Mouse (Mus musculus) neural tube, embryonic 11.5 days (tissue): ENCODE measurements around the gene Sema3b. TPM values are rescaled to one million over a fixed set of nuclear protein-coding genes. Genes with fewer than 3 reads are reported as not detected.
"Not testable (repeated sequence)": the region's sequence is repeated elsewhere in the genome, so short reads cannot be mapped to it uniquely, and the experiment has no call there.

Source experiments
- ATAC-seq: fragments of 200-750 bp; cut with Nextera tagmentation; 2 replicates; pipeline ENCODE4 v1.8.0; 2017; ENCODE audit warnings: moderate number of reproducible peaks, mild to moderate bottlenecking, moderate TSS enrichment, moderate library complexity; ENCODE audit not compliant: insufficient read depth, low FRiP score, low TSS enrichment
- DNase-seq: peaks from one replicate; pipeline ENCODE4 v3.0.0-alpha.2; 2015; ENCODE audit warnings: low spot score
- H3K27ac ChIP-seq: fragments of 300-500 bp; sonication (generic); 2 replicates; pipeline ENCODE4 v1.5.1; 2014; ENCODE audit warnings: low read depth, mild to moderate bottlenecking, low read length
- H3K27me3 ChIP-seq: fragments of 300-500 bp; sonication (generic); 2 replicates; pipeline ENCODE4 v1.6.1; 2014; ENCODE audit warnings: mild to moderate bottlenecking, low read length, mixed read lengths; ENCODE audit not compliant: control insufficient read depth, insufficient read depth
- H3K36me3 ChIP-seq: fragments of 300-500 bp; sonication (generic); 2 replicates; pipeline ENCODE4 v1.6.1; 2014; ENCODE audit warnings: mild to moderate bottlenecking, low read length, moderate library complexity, mixed read lengths; ENCODE audit not compliant: control insufficient read depth, insufficient read depth
- H3K4me1 ChIP-seq: fragments of 300-500 bp; sonication (generic); 2 replicates; pipeline ENCODE4 v1.6.1; 2014; ENCODE audit warnings: low read length, mixed read lengths; ENCODE audit not compliant: control insufficient read depth, insufficient read depth
- H3K4me2 ChIP-seq: fragments of 300-500 bp; sonication (generic); 2 replicates; pipeline ENCODE4 v1.6.1; 2014; ENCODE audit warnings: low read depth, mild to moderate bottlenecking, moderate library complexity
- H3K4me3 ChIP-seq: fragments of 300-500 bp; sonication (generic); 2 replicates; pipeline ENCODE4 v1.5.1; 2014; ENCODE audit warnings: low read depth, low read length
- H3K9ac ChIP-seq: fragments of 300-500 bp; sonication (generic); 2 replicates; pipeline ENCODE4 v1.6.1; 2014; ENCODE audit warnings: mild to moderate bottlenecking, low read length
- H3K9me3 ChIP-seq: fragments of 300-500 bp; sonication (generic); 2 replicates; pipeline ENCODE4 v1.6.1; 2016; ENCODE audit warnings: low read length; ENCODE audit not compliant: control insufficient read depth
- WGBS: fragments of 180-500 bp; shearing (Covaris S2); extraction: QIAGEN DNeasy Blood & Tissue Kit; methylation state at CpG from one replicate; pipeline ENCODE4 v1.1.7; 2014; 5-methylcytosine and 5-hydroxymethylcytosine counted together
- polyA plus RNA-seq: library from polyadenylated mRNA; unstranded; fragments of >200 nt; fragmentation: Nextera tagmentation; extraction: Ambion mirVana; gene quantifications from 2 replicates; pipeline ENCODE4 v1.2.1, GENCODE M21; 2014

The Sema3b gene
- polyA plus RNA-seq, 1 experiment from 2014 or later, result 2.6 TPM

DNA sequence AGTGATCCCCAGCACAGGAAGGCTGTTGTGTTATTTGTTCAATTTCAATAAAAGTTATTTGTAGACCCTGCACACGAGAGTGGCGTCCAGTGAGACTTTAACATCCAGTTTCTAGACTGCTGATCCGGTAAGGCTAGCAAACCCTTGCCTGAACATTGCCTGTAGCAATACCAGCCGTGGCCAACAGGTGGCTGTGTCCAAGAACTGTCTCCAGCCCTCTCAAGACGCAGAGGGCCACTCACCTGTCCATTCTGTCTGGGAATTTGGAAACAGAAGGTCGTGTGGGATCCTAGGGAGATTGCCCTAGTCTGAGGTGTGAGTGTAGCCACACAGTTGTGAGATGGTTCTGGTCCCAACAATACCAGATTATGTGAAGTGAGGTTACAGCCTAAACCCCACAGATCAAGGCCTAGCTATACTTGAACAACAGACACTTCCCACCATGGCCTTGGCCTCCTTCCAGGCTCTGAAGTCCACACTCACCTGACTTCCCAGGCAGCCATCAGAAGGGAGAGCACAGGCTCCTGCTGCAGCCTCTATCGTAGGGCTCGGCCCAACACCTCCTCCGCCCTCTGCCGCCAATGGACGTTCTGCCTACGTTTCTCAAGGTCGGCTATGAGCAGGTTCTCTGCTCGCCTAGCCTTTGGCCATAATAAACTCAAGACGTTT lies 42.9 kb downstream of the Sema3b start:
- H3K4me3 ChIP-seq, result no peak overlapping the region
- DNase-seq, result peak; percentile 78
- peaks cover 27% of the 10 kb centered on the region for H3K4me1 ChIP-seq
- WGBS, result 63% methylated on average over 15 of the region's 15 CpGs
- H3K9ac ChIP-seq, result no peak overlapping the region
- ATAC-seq, result no peak
- H3K27me3 ChIP-seq, result no peaks in the 10 kb centered on the region
- H3K9me3 ChIP-seq, result no peaks in the 10 kb centered on the region
- no peak overlapping the region for H3K27ac ChIP-seq
- H3K4me2 ChIP-seq, result peak overlapping the region; percentile 12; the same call in 1 of the 2 replicates
- peaks cover 8% of the 10 kb centered on the region for H3K36me3 ChIP-seq

DNA sequence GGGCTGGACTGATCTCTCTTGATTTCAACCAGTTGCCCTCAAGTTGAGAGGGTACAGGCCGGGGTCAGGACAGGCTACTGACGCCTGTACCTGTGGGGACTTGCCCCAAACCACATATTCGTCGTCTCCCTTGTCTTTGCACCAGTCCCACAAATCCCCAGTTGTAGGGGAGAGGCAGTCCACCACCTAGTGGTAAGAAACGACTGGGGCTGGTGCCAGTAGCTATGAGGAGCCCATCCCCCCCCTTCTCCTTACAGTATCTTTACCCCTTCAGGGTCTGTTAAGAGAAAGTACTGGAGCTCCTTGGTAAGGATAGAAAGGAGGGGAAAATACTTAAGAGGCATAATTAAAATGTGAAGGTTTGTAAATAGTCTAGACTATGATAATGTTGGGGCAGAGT lies 43.5 kb downstream of the Sema3b start:
- H3K9me3 ChIP-seq, ATAC-seq, H3K4me3 ChIP-seq, H3K27me3 ChIP-seq, H3K36me3 ChIP-seq, H3K9ac ChIP-seq, H3K27ac ChIP-seq, DNase-seq, H3K4me2 ChIP-seq: not testable (repeated sequence)
- 52% methylated on average over 5 of the region's 5 CpGs for WGBS
- H3K4me1 ChIP-seq, result peaks cover 20% of the 10 kb centered on the region

DNA sequence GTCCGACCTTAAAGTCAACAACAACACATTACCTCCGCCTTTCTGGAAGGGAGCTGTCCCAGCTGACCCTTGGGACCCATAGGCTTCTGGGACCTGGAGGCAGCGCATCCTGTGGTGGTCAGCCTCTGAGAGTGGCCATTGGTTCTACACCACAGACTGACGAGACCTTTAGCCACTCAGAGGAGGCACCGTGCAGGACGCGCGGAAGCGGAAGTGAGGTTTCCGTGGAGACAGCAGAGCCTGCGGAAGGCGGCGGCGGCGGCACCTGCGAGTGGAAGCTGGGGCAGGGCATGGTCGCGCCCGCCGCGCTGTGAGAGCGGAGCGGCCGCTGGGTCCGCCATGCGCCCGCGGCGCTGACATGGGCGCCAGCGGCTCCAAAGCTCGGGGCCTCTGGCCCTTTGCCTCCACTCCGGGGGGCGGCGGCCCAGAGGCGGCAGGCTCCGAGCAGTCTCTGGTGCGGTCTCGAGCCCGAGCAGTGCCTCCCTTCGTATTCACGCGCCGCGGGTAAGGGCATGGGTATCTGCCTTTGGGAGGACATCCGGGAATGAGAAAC lies 45.9 kb downstream of the Sema3b start, which contains the start of gene Tusc2:
TSS of gene Tusc2 (plus strand) at position 227 of the 553 bp plus-strand sequence.
- 0% methylated on average over 42 of the region's 46 CpGs for WGBS
- H3K27ac ChIP-seq, result peak within 1 kb of the TSS; percentile 42; the same call in 1 of the 2 replicates
- H3K27me3 ChIP-seq, result no peaks in the 10 kb centered on the region
- peaks cover 14% of the 10 kb centered on the region for H3K4me1 ChIP-seq
- H3K36me3 ChIP-seq, result peaks cover 16% of the 10 kb centered on the region
- DNase-seq (peak; percentile 91), ATAC-seq (peak; percentile 93)
- peak within 1 kb of the TSS; percentile 83 for H3K4me2 ChIP-seq
- H3K9me3 ChIP-seq, result no peaks in the 10 kb centered on the region
- H3K9ac ChIP-seq, result peak within 1 kb of the TSS; percentile 81
- H3K4me3 ChIP-seq, result peak within 1 kb of the TSS; percentile 93

DNA sequence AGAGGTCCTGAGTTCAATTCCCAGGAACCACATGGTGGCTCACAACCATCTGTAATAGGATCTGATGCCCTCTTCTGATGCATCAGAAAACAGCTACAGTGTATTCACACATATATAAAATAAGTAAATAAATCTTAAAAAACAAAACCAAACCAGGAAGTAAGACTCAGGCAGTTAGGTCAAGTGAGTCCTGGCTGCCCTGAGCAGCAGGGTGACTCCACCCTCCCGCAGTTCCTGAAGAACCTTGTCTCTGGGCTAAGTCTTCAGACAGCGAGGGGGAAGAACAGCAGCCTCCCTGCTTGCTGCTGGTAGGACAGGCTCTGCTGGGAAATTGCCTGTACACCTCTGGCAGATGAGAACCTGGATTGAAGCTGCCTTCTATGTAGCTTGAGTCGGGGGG lies 52.7 kb downstream of the Sema3b start:
- ATAC-seq, result no peak
- H3K27me3 ChIP-seq, result peaks cover 13% of the 10 kb centered on the region
- 81% methylated on average over 3 of the region's 3 CpGs for WGBS
- H3K4me2 ChIP-seq, result peak overlapping the region; percentile 92; the same call in 1 of the 2 replicates
- H3K36me3 ChIP-seq, result peaks cover 22% of the 10 kb centered on the region
- peaks cover 27% of the 10 kb centered on the region for H3K4me1 ChIP-seq
- no peak overlapping the region for H3K9ac ChIP-seq
- H3K4me3 ChIP-seq, result peak overlapping the region; percentile 2; the same call in 1 of the 2 replicates
- no peak overlapping the region for H3K27ac ChIP-seq
- no peaks in the 10 kb centered on the region for H3K9me3 ChIP-seq
- no peak for DNase-seq

DNA sequence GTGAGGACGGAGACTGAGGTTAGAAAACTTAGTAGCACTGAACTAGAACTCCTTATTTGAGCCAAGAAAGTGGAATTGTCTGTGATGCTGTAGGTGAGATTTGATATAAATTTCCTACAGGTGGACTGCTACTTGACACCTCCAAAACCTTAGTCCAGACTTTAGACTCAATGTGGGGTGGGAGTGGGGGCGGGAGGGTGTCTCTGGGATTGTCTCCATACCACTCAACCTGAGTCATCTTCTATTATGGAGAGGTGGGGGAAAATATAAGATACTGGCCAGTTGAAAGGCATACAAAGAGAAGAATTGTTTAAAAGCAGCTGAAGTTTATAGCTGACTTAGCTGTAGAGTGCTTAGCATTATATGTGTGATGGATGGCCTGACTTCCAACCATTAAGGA lies 53.3 kb downstream of the Sema3b start:
- peaks cover 31% of the 10 kb centered on the region for H3K4me1 ChIP-seq
- no peaks in the 10 kb centered on the region for H3K9me3 ChIP-seq
- peak overlapping the region; percentile 82 for H3K9ac ChIP-seq
- no peak for ATAC-seq
- H3K36me3 ChIP-seq, result peaks cover 15% of the 10 kb centered on the region
- H3K4me2 ChIP-seq, result peak overlapping the region; percentile 92
- peaks cover 19% of the 10 kb centered on the region for H3K27me3 ChIP-seq
- peak overlapping the region; percentile 80 for H3K4me3 ChIP-seq
- H3K27ac ChIP-seq, result no peak overlapping the region
- WGBS, result 56% methylated on average over 2 of the region's 2 CpGs
- no peak for DNase-seq

DNA sequence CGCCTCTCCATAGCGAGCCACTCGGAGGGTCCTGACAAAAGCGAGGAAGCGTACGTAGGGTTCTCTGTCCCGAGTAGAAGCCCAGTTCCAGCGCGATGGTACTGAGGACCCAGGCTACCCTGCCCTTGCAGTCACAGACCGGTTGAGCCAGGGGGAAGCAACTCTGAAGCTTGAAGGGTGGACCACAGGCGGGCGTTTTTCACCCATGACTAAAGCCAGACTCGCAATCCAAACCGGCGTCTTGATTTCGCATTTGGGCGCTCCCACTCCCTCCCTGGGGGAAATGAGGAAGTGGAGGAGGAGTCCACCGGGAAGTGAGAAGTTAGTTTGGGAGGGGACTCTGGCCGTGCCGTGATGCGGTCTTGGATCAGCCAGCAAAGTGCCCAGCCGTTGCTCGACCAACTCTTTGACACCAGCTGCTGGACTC lies 54.0 kb downstream of the Sema3b start:
- Histone ChIP-seq H3K36me3 (peaks cover 15% of the 10 kb centered on the region), H3K4me1 (peaks cover 31% of the 10 kb centered on the region), H3K4me2 (peak overlapping the region; percentile 92), H3K4me3 (peak overlapping the region; percentile 80), H3K27me3 (peaks cover 26% of the 10 kb centered on the region), H3K9ac (peak overlapping the region; percentile 82), H3K27ac (peak overlapping the region; percentile 88), H3K9me3 (no peaks in the 10 kb centered on the region)
- ATAC-seq, result peak; percentile 35; the same call in 1 of the 2 replicates
- under 1% methylated on average over 23 of the region's 23 CpGs for WGBS
- DNase-seq, result peak; percentile 50

DNA sequence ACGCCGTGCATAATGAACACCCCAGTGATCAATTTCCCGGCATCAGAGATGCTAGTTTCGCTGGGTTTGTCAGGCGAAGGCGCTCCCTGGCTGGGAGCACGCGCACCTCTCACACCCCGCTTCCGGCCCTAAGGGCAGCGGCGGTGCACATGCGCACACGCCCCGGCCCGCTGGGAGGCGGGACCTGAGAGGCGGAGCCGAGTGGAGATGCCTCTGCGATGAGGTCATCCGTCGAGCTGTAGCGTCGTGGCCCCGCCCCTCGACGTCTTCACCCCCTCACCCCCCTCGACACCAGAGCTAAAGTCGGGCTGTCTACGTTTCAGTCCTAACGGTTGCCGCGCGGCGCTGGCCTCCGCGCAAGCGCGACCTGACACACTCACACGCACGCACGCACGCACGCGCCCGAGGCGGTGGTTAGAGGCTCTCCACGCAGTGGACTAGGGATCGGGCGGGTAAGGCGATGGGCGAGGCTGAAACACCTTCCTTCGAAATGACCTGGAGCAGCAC lies 54.7 kb downstream of the Sema3b start:
- Histone ChIP-seq H3K27ac (peak overlapping the region; percentile 88), H3K4me1 (peaks cover 31% of the 10 kb centered on the region), H3K4me2 (peak overlapping the region; percentile 92), H3K27me3 (peaks cover 30% of the 10 kb centered on the region), H3K4me3 (peak overlapping the region; percentile 80), H3K9ac (peak overlapping the region; percentile 82), H3K9me3 (no peaks in the 10 kb centered on the region), H3K36me3 (peaks cover 13% of the 10 kb centered on the region)
- under 1% methylated on average over 53 of the region's 53 CpGs for WGBS
- DNase-seq (peak; percentile 100), ATAC-seq (peak; percentile 89)

DNA sequence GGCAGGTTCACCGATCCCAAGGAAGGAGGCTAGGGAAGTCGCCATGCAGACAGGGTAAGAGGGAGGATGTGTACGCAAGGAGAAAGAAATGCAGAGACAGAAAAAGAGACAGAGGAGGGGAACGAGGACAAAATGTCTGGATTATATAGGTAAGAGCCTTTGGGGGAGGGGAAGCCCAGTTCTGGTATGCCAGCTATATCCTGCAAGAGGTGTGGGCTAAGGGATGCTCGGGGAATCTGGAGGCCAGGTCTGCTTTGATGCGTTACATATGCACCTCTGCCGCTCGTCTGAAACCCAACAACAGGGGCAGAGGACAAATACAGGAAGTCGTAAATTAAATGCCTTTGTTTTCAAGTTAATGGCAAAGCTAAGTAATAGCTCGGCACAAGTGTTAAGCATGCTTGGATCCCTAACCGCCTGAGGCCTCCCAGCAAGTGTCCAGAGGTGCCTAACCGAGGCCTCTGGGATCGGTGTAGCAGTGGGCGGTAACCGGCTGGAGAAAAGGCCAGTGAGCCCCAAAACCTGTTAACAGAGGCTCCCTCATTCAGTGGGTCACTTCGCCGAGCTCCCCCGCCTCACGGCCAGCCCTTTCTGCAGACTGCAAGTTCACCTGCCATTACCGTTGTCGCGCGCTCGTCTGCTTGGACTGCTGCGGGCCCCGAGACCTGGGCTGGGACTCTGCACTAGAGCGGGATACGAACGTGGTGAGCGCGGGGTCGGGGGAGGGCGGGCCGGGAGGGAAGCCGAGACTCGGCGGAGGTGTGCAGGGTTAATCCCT lies 55.3 kb downstream of the Sema3b start:
- peak overlapping the region; percentile 92 for H3K4me2 ChIP-seq
- ATAC-seq (peak; percentile 69), DNase-seq (no peak)
- peaks cover 9% of the 10 kb centered on the region for H3K36me3 ChIP-seq
- H3K4me3 ChIP-seq, result peak overlapping the region; percentile 80
- peaks cover 31% of the 10 kb centered on the region for H3K4me1 ChIP-seq
- peak overlapping the region; percentile 77 for H3K27ac ChIP-seq
- H3K27me3 ChIP-seq, result peaks cover 30% of the 10 kb centered on the region
- H3K9ac ChIP-seq, result peak overlapping the region; percentile 62
- no peaks in the 10 kb centered on the region for H3K9me3 ChIP-seq
- WGBS, result 4% methylated on average over 36 of the region's 37 CpGs
